Mouse (Mus musculus) G1E (cell line): ENCODE measurements at regions not wholly inside any gene's neighbourhood (a gene's known extent, or its start where the extent isn't known, plus 50 kb on each side); places are given as distances from the start of the nearest gene placed in this dataset.

Experiments
- CTCF ChIP-seq: IDR thresholded peaks from 2 replicates; pipeline ENCODE4 v1.5.1; 2012; ENCODE audit warnings: low read depth, low read length, inconsistent platforms, mixed read lengths
- GATA1 ChIP-seq: IDR thresholded peaks from 2 replicates; pipeline ENCODE4 v1.6.1; 2012; ENCODE audit warnings: borderline replicate concordance, low read length, inconsistent platforms, mixed read lengths
- POLR2AphosphoS5 ChIP-seq: IDR thresholded peaks from 2 replicates; pipeline ENCODE4 v1.6.1; 2012; ENCODE audit warnings: low read depth, low read length, inconsistent platforms; ENCODE audit not compliant: insufficient replicate concordance
- TAL1 ChIP-seq: conservative IDR thresholded peaks from 2 replicates; pipeline ENCODE4 v1.6.1; 2012; ENCODE audit warnings: low read depth, low read length, inconsistent platforms, mixed read lengths

GRCm38 (mm10) chr4:105509091-105509490 is 280.6 kb upstream of the Gm12728 start:
- TF ChIP-seq CTCF = no peak
- no peak for TF ChIP-seq TAL1
- TF ChIP-seq GATA1 = no peak
- TF ChIP-seq POLR2AphosphoS5 = no peak
